Mouse (Mus musculus) embryonic facial prominence, embryonic 10.5 days (tissue): ENCODE measurements around the gene Ap4s1. TPM values are rescaled to one million over a fixed set of nuclear protein-coding genes. Genes with fewer than 3 reads are reported as not detected.
"Not testable (repeated sequence)": the region's sequence is repeated elsewhere in the genome, so short reads cannot be mapped to it uniquely, and the experiment has no call there.

Source experiments
- DNase-seq: peaks from one replicate; pipeline ENCODE4 v3.0.0-alpha.2; 2017; ENCODE audit warnings: low spot score
- H3K27ac ChIP-seq: fragments of 300-500 bp; sonication (generic); replicated peaks from 2 replicates; pipeline ENCODE4 v1.5.1; 2016; ENCODE audit warnings: mild to moderate bottlenecking
- H3K27me3 ChIP-seq: fragments of 300-500 bp; sonication (generic); replicated peaks from 2 replicates; pipeline ENCODE4 v1.6.1; 2016; ENCODE audit warnings: low read depth, mild to moderate bottlenecking; ENCODE audit not compliant: poor library complexity, severe bottlenecking
- H3K36me3 ChIP-seq: fragments of 300-500 bp; sonication (generic); replicated peaks from 2 replicates; pipeline ENCODE4 v1.6.1; 2016; ENCODE audit warnings: mild to moderate bottlenecking, moderate library complexity
- H3K4me1 ChIP-seq: fragments of 300-500 bp; sonication (generic); 2 replicates; pipeline ENCODE4 v1.6.1; 2016
- H3K4me3 ChIP-seq: fragments of 300-500 bp; sonication (generic); 2 replicates; pipeline ENCODE4 v1.5.1; 2016; ENCODE audit warnings: mild to moderate bottlenecking, moderate library complexity
- H3K9me3 ChIP-seq: fragments of 300-500 bp; sonication (generic); 2 replicates; pipeline ENCODE4 v1.6.1; 2016; ENCODE audit warnings: mild to moderate bottlenecking
- WGBS: fragments of 180-500 bp; shearing (Covaris S2); methylation state at CpG from one replicate; pipeline ENCODE4 v1.1.7; 2016; 5-methylcytosine and 5-hydroxymethylcytosine counted together
- polyA plus RNA-seq: library from polyadenylated mRNA; unstranded; fragments of >200 nt; fragmentation: Nextera tagmentation; extraction: Ambion mirVana; gene quantifications from 2 replicates; pipeline ENCODE4 v1.2.1, GENCODE M21; 2016

Gene Ap4s1
- polyA plus RNA-seq, 1 experiment from 2014 or later, result 35.8 TPM

DNA sequence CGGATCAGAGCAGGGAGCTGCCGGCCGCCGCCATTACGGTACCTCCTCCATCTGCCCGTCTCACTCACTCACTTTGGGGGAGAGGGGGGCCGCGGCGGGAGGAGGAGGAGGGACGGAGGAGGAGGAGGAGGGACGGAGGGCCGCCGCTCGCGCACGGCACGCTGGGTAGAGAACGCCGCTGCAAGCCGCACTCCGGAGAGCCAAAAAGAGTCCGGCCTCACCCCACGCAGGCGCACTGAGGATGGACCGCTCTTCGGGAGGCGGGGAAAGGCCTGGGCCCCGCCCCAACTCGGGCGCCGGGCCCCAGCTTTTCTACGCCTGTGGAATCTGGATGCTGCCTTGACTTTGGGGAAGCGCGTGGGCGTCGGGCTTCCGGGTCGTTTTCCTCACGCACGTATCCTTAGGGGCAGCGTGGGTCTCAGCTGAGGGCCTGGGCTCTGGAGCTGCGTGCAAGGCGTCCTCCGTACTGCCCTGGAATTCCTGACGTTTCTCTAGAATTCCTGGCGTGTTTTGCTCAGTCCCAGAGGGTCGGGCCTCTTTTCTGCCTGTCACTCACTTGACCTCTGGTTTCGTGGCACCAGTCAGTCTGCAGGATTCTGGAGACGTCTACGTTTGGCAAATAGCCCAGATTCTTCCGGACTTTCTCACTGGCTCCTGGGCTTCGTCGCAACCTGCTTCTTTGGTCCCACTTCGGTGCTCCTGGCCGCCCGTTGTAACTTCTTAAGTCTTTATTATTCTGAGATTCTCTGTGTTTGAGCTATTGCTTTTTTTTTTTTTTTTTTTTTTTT lies 1.2 kb downstream of the Ap4s1 start, which contains the start of gene Strn3:
Gene Strn3, minus strand, starts transcription at position 53 of the 788 bp plus-strand sequence.
- WGBS, result under 1% methylated on average over 56 of the region's 56 CpGs
- Histone ChIP-seq H3K4me3 (peak within 1 kb of the TSS; percentile 98), H3K27ac (peak within 1 kb of the TSS; percentile 100), H3K27me3 (no peaks in the 10 kb centered on the region), H3K36me3 (no peaks in the 10 kb centered on the region), H3K9me3 (no peaks in the 10 kb centered on the region), H3K4me1 (peaks cover 17% of the 10 kb centered on the region)
- DNase-seq, result peak; percentile 98

DNA sequence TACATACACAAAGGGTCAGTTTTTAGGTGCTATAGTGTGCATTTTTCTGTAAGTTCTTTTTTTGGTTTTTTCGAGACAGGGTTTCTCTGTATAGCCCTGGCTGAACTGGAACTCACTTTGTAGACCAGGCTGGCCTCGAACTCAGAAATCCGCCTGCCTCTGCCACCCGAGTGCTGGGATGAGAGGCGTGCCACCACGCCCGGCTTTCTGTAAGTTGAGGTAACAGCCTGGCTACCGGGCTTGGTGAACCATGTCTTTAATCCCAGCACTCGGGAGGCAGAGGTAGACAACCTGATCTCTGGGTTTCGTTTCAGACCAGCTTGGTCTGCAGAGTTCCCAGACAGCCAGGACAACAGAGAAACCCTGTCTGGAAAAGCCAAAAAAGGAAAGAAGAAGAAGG lies 2.0 kb downstream of the Ap4s1 start:
- H3K27me3 ChIP-seq, H3K36me3 ChIP-seq, DNase-seq, H3K9me3 ChIP-seq: not testable (repeated sequence)
- Histone ChIP-seq H3K4me3 (peak overlapping the region; percentile 98), H3K4me1 (peaks cover 17% of the 10 kb centered on the region), H3K27ac (peak overlapping the region; percentile 48)
- WGBS, result 87% methylated on average over 10 of the region's 10 CpGs

DNA sequence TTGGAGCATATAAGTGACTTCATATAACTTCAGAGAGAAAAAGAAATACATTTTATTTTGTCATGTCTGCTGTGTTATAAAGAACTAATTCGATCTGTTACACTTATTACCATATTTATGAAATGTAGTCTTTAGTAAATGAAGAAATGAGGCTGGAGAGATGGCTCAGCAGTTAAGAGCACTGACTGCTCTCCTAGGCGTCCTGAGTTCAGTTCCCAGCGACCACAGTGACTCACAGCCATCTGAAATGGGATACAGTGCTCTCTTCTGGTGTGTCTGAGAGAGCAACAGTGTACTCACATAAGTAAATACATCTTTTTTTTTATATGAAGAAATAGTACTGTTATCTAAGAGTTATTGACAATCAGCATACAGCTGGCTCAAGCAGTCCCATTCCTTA lies 2.6 kb downstream of the Ap4s1 start:
- Histone ChIP-seq H3K27me3 (no peaks in the 10 kb centered on the region), H3K27ac (no peak overlapping the region)
- 84% methylated on average over 3 of the region's 3 CpGs for WGBS

DNA sequence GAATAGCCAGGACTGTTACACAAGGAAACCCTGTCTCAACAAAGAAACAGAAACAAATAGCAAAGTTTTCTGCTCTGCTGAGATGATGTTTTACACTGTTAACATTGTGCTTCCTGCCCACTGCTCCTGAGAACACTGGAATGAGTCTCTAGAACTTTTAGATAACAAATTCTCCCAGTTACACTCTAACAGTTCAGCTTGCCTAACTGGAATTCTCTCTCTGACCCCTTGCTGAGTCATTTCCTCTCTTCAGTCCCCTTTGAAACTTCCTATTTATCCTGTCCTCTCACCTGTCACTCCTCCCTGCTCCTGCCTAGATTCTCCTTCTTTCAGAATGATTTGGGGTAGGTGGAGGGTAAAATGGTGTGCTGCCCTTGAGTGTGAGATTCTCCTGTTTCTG lies 3.3 kb downstream of the Ap4s1 start:
- Histone ChIP-seq H3K9me3 (no peaks in the 10 kb centered on the region), H3K27ac (peak overlapping the region; percentile 30), H3K4me3 (no peak overlapping the region), H3K27me3 (no peaks in the 10 kb centered on the region), H3K4me1 (peaks cover 12% of the 10 kb centered on the region), H3K36me3 (no peaks in the 10 kb centered on the region)
- peak; percentile 5 for DNase-seq

More for the DNA sequence above, 2.6 kb downstream of the Ap4s1 start:
- Histone ChIP-seq H3K36me3 (no peaks in the 10 kb centered on the region), H3K4me3 (no peak overlapping the region), H3K9me3 (no peaks in the 10 kb centered on the region), H3K4me1 (peaks cover 14% of the 10 kb centered on the region)
- no peak for DNase-seq

DNA sequence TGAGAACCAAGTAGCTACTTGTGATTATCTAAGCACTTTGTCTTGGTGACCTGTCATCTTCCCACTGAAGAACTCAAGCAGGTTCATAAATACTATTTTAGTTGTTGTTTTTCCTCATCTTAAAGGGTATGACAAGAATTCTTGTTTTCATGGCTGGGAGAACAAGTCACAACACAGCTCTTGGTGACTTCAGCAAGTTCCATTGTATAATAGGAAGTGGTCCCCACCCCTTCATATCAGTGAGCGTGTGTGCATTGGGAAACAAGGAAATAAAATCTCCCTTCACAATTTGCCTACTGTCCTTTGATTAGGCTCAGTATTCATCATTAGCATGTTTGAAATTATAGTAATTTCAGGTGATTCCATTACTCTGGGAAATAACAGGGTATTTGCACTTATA lies 4.1 kb downstream of the Ap4s1 start:
- WGBS, result 90% methylated on average over 1 of the region's 1 CpGs
- Histone ChIP-seq H3K27me3 (no peaks in the 10 kb centered on the region), H3K27ac (no peak overlapping the region), H3K9me3 (no peaks in the 10 kb centered on the region), H3K36me3 (no peaks in the 10 kb centered on the region), H3K4me3 (no peak overlapping the region), H3K4me1 (peaks cover 6% of the 10 kb centered on the region)
- no peak for DNase-seq

DNA sequence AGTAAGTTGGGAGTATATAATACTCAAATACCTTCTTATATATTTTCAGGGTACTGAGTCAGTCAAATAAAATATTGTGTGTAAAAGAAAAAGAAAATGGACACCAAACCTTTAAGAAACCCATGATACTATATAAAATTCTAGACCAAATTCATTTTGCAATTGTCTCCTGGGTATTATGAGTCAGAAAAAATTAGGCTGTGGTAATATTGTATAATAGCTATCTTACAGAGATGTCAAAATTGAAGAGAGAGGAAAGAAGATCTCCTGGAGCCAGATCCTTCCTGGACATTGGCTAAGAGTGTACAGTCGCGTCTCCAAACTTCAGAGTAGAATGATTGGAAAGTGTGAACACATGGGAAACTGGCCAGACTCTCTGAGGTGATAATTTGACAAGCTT lies 5.3 kb downstream of the Ap4s1 start:
- H3K36me3 ChIP-seq, result no peaks in the 10 kb centered on the region
- H3K9me3 ChIP-seq, result no peaks in the 10 kb centered on the region
- H3K27ac ChIP-seq, result no peak overlapping the region
- no peaks in the 10 kb centered on the region for H3K27me3 ChIP-seq
- H3K4me3 ChIP-seq, result no peak overlapping the region
- peaks cover 4% of the 10 kb centered on the region; the same call in 1 of the 2 replicates for H3K4me1 ChIP-seq
- WGBS, result 92% methylated on average over 2 of the region's 2 CpGs
- DNase-seq, result no peak

DNA sequence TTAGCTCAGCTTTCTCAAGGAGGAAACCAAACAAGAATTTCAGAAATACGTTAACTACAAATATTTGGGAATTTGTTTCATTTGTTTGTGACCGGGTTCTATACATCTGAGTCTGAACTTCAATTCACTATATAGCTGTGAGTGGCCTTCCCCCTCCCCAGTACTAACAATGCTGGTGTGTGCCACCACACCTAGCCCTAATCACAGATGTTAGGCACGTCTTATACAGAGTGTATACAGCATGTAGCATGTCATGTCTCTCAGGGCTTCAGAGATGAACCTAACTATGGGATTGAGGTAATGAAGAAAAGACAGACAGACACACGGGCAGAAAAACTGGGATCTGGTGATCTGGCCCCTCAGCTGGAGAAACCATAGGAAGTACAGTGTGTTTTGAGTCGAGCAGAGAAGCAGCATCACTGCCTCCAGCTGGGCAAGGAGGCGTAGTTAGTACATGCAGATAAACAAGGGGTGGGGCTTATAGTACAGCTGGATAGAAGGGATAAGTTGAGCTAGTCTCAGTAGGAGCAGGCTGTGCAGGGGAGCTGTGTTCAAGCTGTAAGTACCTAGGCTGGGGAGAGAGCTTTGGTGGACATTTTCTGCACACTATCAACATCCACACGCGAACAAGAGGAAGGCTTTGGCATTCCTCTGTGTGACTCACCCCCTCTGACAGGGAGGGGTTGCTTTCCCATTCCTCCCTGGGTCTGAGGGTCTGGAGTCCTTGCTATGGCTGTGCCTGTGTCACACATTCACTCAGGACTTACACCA lies 9.0 kb downstream of the Ap4s1 start:
- H3K4me3 ChIP-seq, result no peak overlapping the region
- DNase-seq, result no peak
- no peak overlapping the region for H3K27ac ChIP-seq
- WGBS, result 62% methylated on average over 8 of the region's 8 CpGs
- peaks cover 14% of the 10 kb centered on the region for H3K4me1 ChIP-seq
- H3K27me3 ChIP-seq, result no peaks in the 10 kb centered on the region
- H3K9me3 ChIP-seq, result peaks cover 8% of the 10 kb centered on the region; the same call in 1 of the 2 replicates
- peaks cover 7% of the 10 kb centered on the region; the same call in 1 of the 2 replicates for H3K36me3 ChIP-seq

DNA sequence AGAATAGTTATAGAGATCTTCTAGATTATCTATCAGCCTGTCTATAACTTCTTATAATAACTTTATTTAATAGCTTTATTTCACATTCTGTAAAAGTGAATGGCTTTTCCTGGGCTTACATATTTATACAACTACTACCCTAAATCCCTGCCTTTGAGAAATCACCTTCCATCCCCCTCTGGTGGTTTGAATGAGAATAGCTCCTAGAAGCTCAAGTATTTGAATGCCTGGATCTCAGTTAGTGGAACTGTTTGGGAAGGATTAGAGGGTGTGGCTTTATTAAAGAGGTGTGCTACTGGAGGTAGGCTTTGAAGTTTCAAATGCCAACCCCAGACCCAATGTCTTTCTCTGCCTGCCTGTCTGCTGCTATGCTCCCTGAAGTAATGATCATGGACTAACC lies 10.9 kb downstream of the Ap4s1 start:
- peaks cover 8% of the 10 kb centered on the region; the same call in 1 of the 2 replicates for H3K9me3 ChIP-seq
- H3K4me3 ChIP-seq, result no peak overlapping the region
- no peaks in the 10 kb centered on the region for H3K27me3 ChIP-seq
- H3K36me3 ChIP-seq, result peaks cover 11% of the 10 kb centered on the region; the same call in 1 of the 2 replicates
- H3K27ac ChIP-seq, result no peak overlapping the region
- no peak for DNase-seq
- peaks cover 14% of the 10 kb centered on the region for H3K4me1 ChIP-seq

DNA sequence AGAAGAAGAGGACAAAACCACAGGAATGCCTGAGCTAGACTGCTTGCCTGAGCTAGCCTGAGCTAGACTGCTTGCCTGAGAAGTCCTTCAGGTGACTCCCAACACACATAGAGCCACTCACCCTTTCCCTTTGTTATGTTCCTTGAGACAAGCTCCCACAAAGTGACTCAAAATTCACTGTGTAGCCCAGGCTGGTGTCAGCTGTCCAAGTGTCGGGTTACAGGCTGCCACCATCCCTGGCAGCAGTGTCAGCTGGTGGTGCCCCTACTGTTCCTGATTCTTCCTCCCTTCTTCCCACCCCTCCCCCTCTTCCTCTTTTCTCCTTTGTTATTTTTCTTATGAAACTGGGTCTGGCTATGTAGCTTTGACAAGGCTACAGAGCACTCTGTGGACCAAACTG lies 13.0 kb downstream of the Ap4s1 start:
- peak; percentile 35 for DNase-seq
- H3K27me3 ChIP-seq, result no peaks in the 10 kb centered on the region
- H3K4me1 ChIP-seq, result peaks cover 14% of the 10 kb centered on the region
- H3K36me3 ChIP-seq, result peaks cover 11% of the 10 kb centered on the region; the same call in 1 of the 2 replicates
- H3K9me3 ChIP-seq, result peaks cover 8% of the 10 kb centered on the region; the same call in 1 of the 2 replicates
- H3K4me3 ChIP-seq, result no peak overlapping the region
- 21% methylated on average over 1 of the region's 1 CpGs for WGBS
- peak overlapping the region; percentile 40 for H3K27ac ChIP-seq

DNA sequence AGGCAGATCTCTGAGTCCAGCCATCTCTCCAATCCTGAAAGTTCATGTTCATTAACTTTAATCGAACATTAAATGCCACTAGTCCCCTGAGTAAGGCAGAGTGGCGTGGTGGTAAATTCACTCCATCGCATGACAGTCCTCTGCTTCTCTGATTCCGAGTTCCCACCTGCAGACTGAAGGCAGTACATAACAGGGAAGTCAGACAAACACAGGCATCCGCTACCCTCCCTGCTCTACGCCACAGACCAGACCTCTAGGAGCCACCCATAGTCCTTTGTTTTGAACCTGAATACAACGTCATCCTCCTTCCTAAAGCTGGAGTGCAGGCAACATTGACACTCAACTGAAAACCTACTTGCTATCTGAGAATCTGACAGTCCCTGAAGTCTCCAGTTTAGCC lies 13.7 kb downstream of the Ap4s1 start:
- DNase-seq, result no peak
- peaks cover 8% of the 10 kb centered on the region; the same call in 1 of the 2 replicates for H3K9me3 ChIP-seq
- no peaks in the 10 kb centered on the region for H3K27me3 ChIP-seq
- no peak overlapping the region for H3K27ac ChIP-seq
- H3K4me1 ChIP-seq, result peaks cover 14% of the 10 kb centered on the region
- 72% methylated on average over 7 of the region's 7 CpGs for WGBS
- H3K4me3 ChIP-seq, result no peak overlapping the region
- H3K36me3 ChIP-seq, result peaks cover 11% of the 10 kb centered on the region; the same call in 1 of the 2 replicates

DNA sequence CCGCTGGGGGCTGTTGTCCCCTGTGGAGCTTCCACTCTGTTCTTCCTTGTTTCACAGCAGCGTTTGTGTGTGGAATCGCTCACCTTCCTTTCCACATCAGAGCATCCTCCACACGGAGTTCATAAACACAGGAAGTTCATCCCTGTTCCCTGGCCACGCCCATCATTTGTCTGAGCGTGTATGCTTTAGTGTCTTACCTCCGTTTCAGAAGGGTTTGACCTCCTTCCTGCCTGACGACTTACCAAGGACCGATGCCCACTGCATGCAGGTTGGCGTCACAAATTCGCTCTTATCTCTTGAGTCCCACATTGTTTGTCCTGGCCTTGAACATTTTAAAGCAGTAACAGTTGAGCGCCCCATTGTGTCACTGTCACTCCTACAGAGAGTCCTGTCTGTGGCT lies 14.9 kb downstream of the Ap4s1 start:
- H3K36me3 ChIP-seq, result peaks cover 11% of the 10 kb centered on the region; the same call in 1 of the 2 replicates
- H3K27ac ChIP-seq, result no peak overlapping the region
- H3K9me3 ChIP-seq, result peaks cover 8% of the 10 kb centered on the region; the same call in 1 of the 2 replicates
- H3K4me3 ChIP-seq, result no peak overlapping the region
- no peak for DNase-seq
- H3K27me3 ChIP-seq, result no peaks in the 10 kb centered on the region
- H3K4me1 ChIP-seq, result peaks cover 18% of the 10 kb centered on the region
- WGBS, result 84% methylated on average over 12 of the region's 12 CpGs

DNA sequence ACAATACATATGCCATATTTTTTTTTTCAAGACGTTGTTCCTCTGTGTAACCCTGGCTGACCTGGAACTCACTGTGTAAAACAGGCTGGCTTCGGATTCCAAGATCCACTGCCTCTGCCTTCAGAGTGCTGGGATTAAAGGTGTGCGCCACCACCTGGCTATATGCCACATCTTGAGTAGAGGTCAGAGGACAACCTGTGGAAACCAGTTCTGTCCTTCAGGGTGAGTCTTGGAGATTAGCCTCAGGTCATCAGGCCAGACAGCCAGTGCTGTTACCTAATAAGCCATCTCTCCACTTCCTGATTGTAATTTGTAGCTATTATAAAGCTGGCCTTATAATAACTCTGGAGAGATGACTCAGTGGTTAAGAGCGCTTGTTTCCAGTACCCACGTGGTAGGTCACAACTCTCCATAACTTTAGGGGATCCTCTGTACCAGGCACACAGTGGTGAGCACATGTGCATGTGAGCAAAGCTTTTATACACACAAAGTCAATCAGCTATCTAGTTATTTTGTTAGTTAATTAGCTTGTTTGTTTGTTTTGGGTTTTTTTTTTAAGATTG lies 15.9 kb downstream of the Ap4s1 start:
- H3K4me1 ChIP-seq, result peaks cover 18% of the 10 kb centered on the region
- 82% methylated on average over 5 of the region's 5 CpGs for WGBS
- no peak overlapping the region for H3K4me3 ChIP-seq
- no peaks in the 10 kb centered on the region for H3K27me3 ChIP-seq
- H3K9me3 ChIP-seq, result peaks cover 3% of the 10 kb centered on the region; the same call in 1 of the 2 replicates
- H3K27ac ChIP-seq, result no peak overlapping the region
- DNase-seq, result no peak
- H3K36me3 ChIP-seq, result peaks cover 7% of the 10 kb centered on the region; the same call in 1 of the 2 replicates
